Mouse (Mus musculus): ENCODE measurements around the gene Clec10a.

Gene Clec10a

DNA sequence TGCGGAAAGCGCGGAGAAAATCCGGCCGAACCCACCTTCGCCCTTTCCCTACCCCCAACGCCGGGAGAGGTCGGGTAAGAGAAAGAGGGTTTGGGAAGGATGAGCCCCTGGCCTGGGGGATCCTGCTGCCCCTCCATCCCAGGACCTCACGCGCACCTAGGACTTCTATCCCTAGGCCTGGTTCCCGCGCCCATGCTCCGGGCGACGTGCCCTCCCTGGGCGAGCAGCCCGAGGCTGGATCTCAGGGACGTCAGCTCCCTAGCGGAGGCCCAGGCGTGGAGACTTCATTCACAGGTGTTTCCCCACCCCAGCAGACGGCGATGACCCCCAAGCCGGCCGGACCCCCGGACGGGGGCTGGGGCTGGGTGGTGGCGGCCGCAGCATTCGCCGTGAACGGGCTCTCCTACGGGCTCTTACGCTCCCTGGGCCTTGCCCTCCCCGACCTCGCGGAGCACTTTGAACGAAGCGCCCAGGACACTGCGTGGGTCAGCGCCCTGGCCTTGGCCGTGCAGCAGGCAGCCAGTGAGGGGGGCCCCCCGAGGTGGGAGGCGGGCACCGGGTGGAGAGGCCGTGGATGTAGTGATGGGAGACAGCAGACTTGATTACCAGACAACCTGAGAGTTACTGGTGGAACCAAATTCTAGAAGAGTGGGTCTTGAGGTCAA is 58.3 kb downstream of the Clec10a start:
- in situ Hi-C loops (cut with MboI, MseI): loop anchor here in 1 of 2 experiments (5.0 kb wide), 1 partner anchor 37 kb away; no protein-coding TSS in a partner anchor

DNA sequence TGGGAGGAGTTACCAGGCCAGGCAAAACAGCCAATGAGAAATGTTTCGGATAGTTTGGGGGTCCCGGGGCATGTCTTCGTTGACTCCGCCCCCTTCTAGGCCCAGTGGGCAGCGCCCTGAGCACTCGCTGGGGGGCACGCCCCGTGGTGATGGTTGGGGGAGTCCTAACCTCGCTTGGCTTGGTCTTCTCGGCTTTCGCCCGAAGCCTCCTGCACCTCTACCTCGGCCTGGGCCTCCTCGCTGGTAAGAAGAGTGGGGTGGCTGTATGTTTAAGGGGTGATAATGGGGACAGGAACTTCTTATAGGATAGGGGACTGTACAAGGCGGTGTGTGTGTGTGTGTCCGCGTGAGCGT is 58.8 kb downstream of the Clec10a start:
- in situ Hi-C loops (cut with MboI, MseI): loop anchor here in 1 of 2 experiments (5.0 kb wide), 1 partner anchor 38 kb away; no protein-coding TSS in a partner anchor

DNA sequence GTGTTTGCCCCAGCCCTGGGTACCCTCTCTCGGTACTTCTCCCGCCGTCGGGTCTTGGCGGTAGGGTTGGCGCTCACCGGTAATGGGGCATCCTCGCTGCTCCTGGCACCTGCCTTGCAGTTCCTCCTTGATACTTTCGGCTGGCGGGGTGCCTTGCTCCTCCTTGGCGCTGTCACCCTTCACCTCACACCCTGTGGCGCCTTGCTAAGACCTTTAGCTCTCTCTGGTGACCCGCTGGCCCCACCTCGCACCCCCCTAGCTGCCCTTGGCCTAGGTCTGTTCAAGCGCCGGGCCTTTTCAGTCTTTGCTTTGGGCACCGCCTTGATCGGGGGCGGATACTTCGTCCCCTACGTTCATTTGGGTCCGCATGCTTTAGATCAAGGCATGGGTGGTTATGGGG is 59.3 kb downstream of the Clec10a start:
- in situ Hi-C loops (cut with MboI, MseI): no loop called here

DNA sequence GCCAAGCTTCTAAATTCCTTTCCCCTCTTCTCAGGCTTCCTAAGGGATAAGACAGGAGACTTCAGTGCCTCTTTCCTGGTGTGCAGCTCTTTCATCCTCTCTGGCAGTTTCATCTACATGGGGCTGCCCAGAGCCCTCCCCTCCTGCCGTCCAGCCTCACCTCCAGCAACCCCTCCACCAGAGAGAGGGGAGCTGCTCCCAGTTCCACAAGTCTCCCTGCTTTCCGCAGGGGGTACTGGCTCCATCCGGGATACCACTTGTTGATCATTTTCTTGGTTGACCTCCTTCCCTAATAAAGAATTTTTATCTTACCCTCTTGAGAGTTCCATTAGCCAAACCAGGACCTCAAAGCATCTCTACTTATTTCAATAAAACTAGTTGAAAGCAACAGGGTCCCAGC is 60.1 kb downstream of the Clec10a start:
- in situ Hi-C loops (cut with MboI, MseI): no loop called here

DNA sequence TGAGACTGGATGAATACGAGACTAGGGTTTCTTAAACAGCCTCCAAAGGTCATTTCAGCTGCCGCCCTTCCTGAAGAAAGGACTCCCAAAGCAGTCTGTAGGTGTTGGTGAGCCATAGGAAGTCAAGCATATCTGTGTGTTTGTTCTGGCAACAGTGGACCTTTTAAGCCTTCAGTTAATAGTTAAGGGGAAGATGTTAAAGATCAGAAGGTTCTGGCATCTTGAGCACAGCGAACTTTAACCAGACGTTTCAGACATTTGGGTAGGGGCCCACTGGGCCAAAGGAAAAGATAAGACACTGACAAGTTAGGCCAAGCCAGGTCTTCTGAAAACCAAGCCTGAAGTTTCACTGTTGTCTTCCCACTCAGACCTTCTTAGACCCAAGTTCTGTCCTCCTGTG is 62.0 kb downstream of the Clec10a start:
- in situ Hi-C loops (cut with MboI, MseI): no loop called here

DNA sequence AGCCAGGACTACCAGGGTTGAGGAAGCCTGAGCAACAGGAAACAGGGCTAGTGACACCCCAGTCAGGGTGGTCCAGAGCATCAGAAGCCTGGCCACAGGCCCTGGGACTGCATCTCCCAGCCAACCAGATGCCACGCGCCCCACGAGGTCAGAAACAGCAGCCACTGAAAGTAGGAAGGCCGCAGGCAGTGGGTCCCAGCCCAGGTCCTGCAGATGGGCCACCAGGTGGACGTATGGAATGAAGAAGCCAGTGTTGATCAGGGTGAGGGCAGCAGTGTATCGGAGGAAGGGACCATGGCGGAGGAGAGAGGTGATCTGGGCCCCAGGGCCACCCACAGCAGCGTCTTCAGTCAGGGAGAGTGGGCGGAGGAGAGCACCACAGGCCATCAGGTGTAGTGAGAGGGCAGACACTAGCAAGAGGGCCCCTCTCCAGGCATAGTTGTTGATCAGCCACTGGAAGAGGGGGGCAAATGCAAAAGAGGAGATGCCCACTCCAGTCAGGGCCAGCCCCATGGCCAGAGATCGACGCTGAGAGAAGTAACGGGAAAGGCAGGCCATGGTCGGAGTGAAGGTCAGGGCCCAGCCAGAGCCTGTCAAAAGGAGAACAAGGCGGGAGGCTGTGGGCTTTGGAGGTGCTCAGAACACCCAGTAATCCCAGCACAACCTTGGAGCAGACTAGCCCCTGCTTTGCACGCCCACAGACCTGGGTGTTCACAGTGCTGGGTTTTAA is 62.9 kb downstream of the Clec10a start:
- in situ Hi-C loops (cut with MboI, MseI): no loop called here

DNA sequence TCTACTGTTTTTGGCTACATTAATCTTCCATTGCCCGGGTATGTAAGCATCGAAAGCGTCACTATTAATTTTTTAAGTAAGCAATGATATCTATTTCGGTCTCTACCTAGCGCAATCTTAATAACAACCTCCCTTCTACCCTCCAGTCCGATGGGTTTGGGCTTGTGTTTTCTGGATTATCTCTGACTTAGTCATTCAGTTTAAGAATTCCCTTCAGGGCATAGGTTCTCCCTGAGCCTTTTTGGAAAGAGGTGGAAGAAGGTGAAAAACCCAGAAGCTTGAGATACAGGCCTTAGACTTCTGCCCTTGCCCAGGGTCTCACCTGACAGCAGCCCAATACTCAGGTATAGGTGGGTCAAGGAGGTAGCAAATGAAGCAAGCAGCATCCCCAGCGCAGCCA is 63.9 kb downstream of the Clec10a start:
- in situ Hi-C loops (cut with MboI, MseI): no loop called here

DNA sequence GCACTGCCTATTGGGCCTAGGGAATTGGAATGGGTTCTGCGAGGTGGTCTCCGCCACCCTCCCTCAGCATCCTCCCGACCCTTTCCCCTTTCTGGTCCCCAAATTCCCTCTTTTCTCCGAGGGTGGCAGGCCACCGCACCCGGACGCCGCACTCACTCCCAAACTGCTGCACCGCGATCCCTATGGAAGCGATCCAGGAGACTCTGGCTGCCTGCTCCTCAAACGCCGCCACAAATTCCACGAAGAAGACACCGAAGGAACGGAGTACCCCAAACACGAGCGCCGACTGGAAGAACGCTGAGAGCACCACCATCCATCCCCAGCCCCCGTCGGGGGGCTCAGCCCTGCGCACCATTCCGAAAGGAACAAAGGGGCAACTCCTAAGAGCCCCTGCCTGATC is 64.3 kb downstream of the Clec10a start:
- in situ Hi-C loops (cut with MboI, MseI): no loop called here
